Mouse (Mus musculus) forebrain, embryonic 15.5 days (tissue): ENCODE measurements at regions not wholly inside any gene's neighbourhood (a gene's known extent, or its start where the extent isn't known, plus 50 kb on each side); places are given as distances from the start of the nearest gene placed in this dataset.

Source experiments
- ATAC-seq: fragments of 200-750 bp; cut with Nextera tagmentation; replicated peaks from 2 replicates; pipeline ENCODE4 v1.8.0; 2017; ENCODE audit warnings: mild to moderate bottlenecking, moderate TSS enrichment, moderate library complexity
- H3K27ac ChIP-seq: fragments of 300-500 bp; sonication (generic); replicated peaks from 2 replicates; pipeline ENCODE4 v1.5.1; 2015; ENCODE audit warnings: mild to moderate bottlenecking, inconsistent platforms
- H3K27me3 ChIP-seq: fragments of 300-500 bp; sonication (generic); 2 replicates; pipeline ENCODE4 v1.6.1; 2015; ENCODE audit warnings: inconsistent platforms
- H3K36me3 ChIP-seq: fragments of 300-500 bp; sonication (generic); 2 replicates; pipeline ENCODE4 v1.6.1; 2015; ENCODE audit warnings: mild to moderate bottlenecking, inconsistent platforms
- H3K4me1 ChIP-seq: fragments of 300-500 bp; sonication (generic); 2 replicates; pipeline ENCODE4 v1.6.1; 2015; ENCODE audit warnings: inconsistent platforms
- H3K4me2 ChIP-seq: fragments of 300-500 bp; sonication (generic); replicated peaks from 2 replicates; pipeline ENCODE4 v1.6.1; 2015; ENCODE audit warnings: mild to moderate bottlenecking, inconsistent platforms
- H3K4me3 ChIP-seq: fragments of 300-500 bp; sonication (generic); 2 replicates; pipeline ENCODE4 v1.5.1; 2015; ENCODE audit warnings: mild to moderate bottlenecking, inconsistent platforms
- H3K9ac ChIP-seq: fragments of 300-500 bp; sonication (generic); replicated peaks from 2 replicates; pipeline ENCODE4 v1.6.1; 2015; ENCODE audit warnings: mild to moderate bottlenecking, inconsistent platforms
- H3K9me3 ChIP-seq: fragments of 300-500 bp; sonication (generic); 2 replicates; pipeline ENCODE4 v1.6.1; 2016; ENCODE audit warnings: inconsistent platforms
- WGBS: fragments of 180-500 bp; shearing (Covaris S2); methylation state at CpG from one replicate; pipeline ENCODE4 v1.1.7; 2015; ENCODE audit warnings: mixed read lengths; 5-methylcytosine and 5-hydroxymethylcytosine counted together

DNA sequence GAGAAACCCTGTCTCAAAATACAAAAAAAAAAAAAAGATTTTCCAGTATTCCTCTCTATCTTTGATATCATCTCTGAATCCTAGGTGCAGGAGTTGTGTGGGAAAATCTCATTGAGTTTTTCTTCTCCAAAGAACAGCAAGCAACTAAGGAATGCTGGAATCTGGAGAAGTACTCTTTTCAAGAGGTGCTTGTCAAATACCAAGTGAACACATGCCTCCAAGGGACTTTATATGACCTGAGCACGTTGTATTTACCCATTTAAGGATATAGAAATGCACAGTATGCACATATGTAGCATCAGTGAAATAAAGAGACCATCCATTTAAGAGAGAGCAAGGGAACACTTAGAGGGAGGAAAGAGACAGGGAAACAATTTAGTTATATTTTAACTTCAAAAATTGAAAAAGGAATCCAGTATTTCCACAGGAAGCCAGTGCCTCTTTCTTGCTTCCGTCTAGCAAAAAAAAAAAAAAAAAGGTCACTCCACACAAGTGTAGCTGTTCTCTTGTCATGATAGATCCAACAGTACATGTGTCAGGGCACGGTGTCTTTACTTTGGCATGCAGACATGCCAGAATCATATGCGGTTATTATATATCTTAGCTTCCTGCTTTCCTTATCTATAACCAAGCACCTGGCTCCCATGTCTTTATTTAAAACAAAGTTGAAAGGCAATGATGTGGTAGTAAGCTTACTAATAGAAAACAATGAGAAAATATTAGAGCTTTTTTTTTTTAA is 212.1 kb upstream of the Etaa1 start:
- H3K4me2 ChIP-seq = no peak overlapping the region
- H3K4me3 ChIP-seq = no peak overlapping the region
- 84% methylated on average over 4 of the region's 4 CpGs for WGBS
- H3K9me3 ChIP-seq = no peaks in the 10 kb centered on the region
- no peaks in the 10 kb centered on the region for H3K27me3 ChIP-seq
- H3K9ac ChIP-seq = no peak overlapping the region
- no peaks in the 10 kb centered on the region for H3K36me3 ChIP-seq
- ATAC-seq = no peak
- no peak overlapping the region for H3K27ac ChIP-seq
- H3K4me1 ChIP-seq = no peaks in the 10 kb centered on the region

DNA sequence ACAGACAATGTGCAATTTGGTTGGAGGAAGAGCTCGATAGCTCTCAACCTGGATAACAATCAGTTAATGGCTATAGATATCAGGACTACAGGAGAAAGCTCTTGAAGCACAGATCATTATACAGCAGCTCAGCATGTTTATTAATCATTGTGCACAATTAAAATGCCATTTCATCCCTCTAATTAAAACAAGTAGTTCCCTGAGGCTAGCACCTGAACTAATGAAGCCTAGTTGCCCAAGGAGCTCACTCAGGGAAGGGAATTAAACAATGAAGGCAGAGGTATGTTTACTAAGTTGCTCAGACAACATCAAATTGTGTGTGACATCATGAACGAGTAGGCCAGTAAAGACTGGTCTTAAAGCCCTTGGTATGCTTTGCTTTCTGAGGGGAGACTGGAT is 210.3 kb upstream of the Etaa1 start:
- Histone ChIP-seq H3K9me3 (no peaks in the 10 kb centered on the region), H3K27ac (no peak overlapping the region), H3K36me3 (no peaks in the 10 kb centered on the region), H3K27me3 (no peaks in the 10 kb centered on the region), H3K4me2 (no peak overlapping the region), H3K9ac (no peak overlapping the region), H3K4me1 (no peaks in the 10 kb centered on the region), H3K4me3 (no peak overlapping the region)
- WGBS = 19% methylated on average over 2 of the region's 2 CpGs
- peak; percentile 71 for ATAC-seq

DNA sequence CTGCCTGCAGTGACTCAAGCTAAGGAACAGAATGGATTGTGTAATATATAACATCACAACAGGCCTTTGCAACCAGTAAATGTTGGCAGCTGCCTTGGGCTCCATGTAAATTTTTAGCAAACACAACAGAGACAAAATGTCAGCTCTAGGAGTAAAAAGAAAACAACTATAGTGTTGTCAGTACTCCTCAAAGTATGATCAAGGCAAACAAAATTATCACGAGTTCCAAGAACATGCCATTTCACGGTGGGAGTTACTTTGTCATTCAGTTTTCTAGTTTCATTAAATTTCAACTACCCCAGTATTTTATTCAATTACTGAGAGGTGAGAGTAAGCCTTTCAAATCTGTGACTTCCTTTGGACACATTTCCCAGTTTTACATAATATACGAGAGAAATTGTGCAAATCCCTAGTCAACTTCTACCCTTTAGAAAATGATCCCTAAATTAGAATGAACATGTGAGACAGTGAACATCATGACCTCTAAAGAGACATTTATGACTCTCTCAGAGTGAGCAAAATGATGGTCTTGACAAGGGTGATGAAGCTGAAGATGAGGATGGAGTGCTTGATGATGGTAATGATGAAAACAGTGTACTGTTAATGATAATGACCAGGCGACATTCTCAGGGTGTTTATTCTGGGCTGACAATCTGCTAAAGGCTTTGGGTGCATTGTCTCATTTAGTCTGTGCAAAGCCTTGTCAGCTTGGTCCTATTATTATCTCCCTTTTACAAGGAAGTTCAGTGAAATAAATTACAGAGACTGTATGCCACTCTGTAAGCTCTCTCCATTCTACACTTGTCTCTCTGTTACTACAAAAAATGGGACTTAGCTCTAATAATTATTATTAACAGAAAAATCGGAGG is 209.7 kb upstream of the Etaa1 start:
- H3K9me3 ChIP-seq = no peaks in the 10 kb centered on the region
- no peak overlapping the region for H3K9ac ChIP-seq
- no peaks in the 10 kb centered on the region for H3K4me1 ChIP-seq
- no peak overlapping the region for H3K4me3 ChIP-seq
- H3K36me3 ChIP-seq = no peaks in the 10 kb centered on the region
- 37% methylated on average over 5 of the region's 5 CpGs for WGBS
- peak; percentile 92 for ATAC-seq
- H3K27ac ChIP-seq = no peak overlapping the region
- no peak overlapping the region for H3K4me2 ChIP-seq
- no peaks in the 10 kb centered on the region for H3K27me3 ChIP-seq

DNA sequence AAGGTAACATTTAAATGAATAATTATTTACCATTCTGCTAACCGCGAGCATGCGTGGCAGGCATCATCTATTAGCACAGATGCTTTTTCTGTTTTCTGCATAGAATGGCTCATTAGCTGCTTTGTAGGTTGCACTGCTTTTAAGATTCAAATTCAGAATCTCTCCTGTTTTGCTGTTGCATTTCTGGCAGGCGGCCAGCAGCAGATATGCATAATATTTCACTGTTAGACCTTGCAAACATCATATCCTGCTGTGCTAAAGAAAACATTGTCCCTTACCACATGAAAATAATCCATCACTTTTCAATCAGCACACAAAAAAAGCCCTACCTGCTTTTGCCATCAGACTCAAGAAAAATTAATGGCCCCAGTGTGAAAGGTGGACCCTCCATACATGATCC is 202.8 kb upstream of the Etaa1 start:
- Histone ChIP-seq H3K9ac (no peak overlapping the region), H3K4me2 (no peak overlapping the region), H3K4me1 (no peaks in the 10 kb centered on the region), H3K27me3 (no peaks in the 10 kb centered on the region), H3K36me3 (no peaks in the 10 kb centered on the region), H3K27ac (no peak overlapping the region), H3K9me3 (no peaks in the 10 kb centered on the region), H3K4me3 (no peak overlapping the region)
- ATAC-seq = no peak
- WGBS = 29% methylated on average over 4 of the region's 4 CpGs

GRCm38 (mm10) chr11:18151788-18152563 is 198.3 kb upstream of the Etaa1 start:
- Histone ChIP-seq H3K4me3 (no peak overlapping the region), H3K9me3 (no peaks in the 10 kb centered on the region), H3K9ac (no peak overlapping the region), H3K4me2 (no peak overlapping the region), H3K27me3 (no peaks in the 10 kb centered on the region), H3K4me1 (no peaks in the 10 kb centered on the region), H3K36me3 (no peaks in the 10 kb centered on the region), H3K27ac (no peak overlapping the region)
- ATAC-seq = peak; percentile 78
- WGBS = 33% methylated on average over 6 of the region's 6 CpGs

DNA sequence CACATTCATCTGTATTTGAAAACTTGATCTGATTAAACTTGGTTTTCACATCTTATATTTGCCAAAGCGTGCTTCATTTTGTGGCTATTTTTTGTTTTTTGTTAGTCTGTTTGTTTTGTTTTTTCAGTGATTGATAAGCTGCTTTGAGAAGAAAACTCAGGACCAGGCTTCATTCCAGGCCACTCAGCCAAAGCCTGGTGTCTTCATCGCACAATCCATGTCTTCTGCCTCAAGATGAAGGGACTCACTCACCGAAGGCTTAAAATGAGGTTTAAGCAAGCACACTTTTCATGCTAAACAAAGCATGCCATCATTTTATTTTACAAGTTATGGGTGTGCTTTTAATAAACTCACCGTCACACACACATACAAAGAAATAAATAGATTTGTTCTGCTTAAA is 197.7 kb upstream of the Etaa1 start:
- H3K9ac ChIP-seq = no peak overlapping the region
- no peak for ATAC-seq
- no peak overlapping the region for H3K4me2 ChIP-seq
- no peaks in the 10 kb centered on the region for H3K9me3 ChIP-seq
- H3K36me3 ChIP-seq = no peaks in the 10 kb centered on the region
- H3K4me1 ChIP-seq = no peaks in the 10 kb centered on the region
- H3K4me3 ChIP-seq = no peak overlapping the region
- 74% methylated on average over 4 of the region's 4 CpGs for WGBS
- no peaks in the 10 kb centered on the region for H3K27me3 ChIP-seq
- no peak overlapping the region for H3K27ac ChIP-seq

- WGBS = 29% methylated on average over 5 of the region's 5 CpGs
- Histone ChIP-seq H3K36me3 (no peaks in the 10 kb centered on the region), H3K27me3 (no peaks in the 10 kb centered on the region), H3K4me2 (no peak overlapping the region), H3K27ac (no peak overlapping the region), H3K4me3 (no peak overlapping the region), H3K9me3 (no peaks in the 10 kb centered on the region), H3K9ac (no peak overlapping the region), H3K4me1 (peaks cover 2% of the 10 kb centered on the region; the same call in 1 of the 2 replicates)
- ATAC-seq = no peak
Observed at GRCm38 (mm10) chr11:18127488-18127887, 173.8 kb upstream of the Etaa1 start.

DNA sequence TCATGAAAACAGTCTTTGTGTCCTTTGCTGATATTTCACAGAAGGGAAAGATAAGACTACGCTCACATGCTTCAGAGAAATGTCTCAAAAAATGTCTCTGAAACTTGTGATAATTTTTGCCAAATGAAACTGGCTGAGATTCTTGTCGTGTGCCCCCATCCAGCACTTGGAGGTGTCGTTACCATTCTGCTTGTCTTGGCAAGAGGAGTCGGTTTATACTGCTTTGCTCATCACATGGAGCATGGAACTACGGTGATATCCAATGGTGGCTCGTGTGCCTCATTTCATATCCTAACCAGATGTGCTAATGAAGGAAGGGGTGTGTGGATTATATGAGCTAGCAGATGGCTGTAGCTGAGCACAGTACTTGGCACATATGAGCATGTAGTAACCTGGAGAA is 169.4 kb upstream of the Etaa1 start:
- no peaks in the 10 kb centered on the region for H3K36me3 ChIP-seq
- 73% methylated on average over 6 of the region's 6 CpGs for WGBS
- ATAC-seq = peak; percentile 67; the same call in 1 of the 2 replicates
- no peak overlapping the region for H3K4me3 ChIP-seq
- H3K27me3 ChIP-seq = no peaks in the 10 kb centered on the region
- H3K9me3 ChIP-seq = no peaks in the 10 kb centered on the region
- no peak overlapping the region for H3K9ac ChIP-seq
- H3K4me2 ChIP-seq = no peak overlapping the region
- peaks cover 3% of the 10 kb centered on the region; the same call in 1 of the 2 replicates for H3K4me1 ChIP-seq
- H3K27ac ChIP-seq = no peak overlapping the region

DNA sequence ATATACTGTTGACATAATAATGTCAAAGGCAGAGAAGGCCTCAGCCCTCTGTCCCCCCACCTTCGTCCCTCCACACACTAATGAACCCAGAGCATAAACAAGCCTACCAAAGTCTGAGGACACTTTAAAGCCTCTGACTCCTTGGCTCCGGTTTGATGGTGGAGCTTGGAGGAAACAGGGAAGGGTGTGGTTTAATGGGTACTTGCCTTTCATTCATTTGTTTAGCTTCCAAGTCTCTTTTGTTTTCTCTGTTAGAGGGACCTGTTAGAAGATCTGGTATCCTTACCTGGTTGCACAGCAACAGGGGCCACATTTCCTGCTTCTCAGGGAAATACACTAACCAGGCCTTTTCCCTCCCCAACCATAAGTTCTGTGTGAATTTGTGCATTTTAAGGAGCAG is 168.9 kb upstream of the Etaa1 start:
- Histone ChIP-seq H3K27ac (no peak overlapping the region), H3K36me3 (no peaks in the 10 kb centered on the region), H3K4me3 (no peak overlapping the region), H3K9me3 (no peaks in the 10 kb centered on the region), H3K4me2 (no peak overlapping the region), H3K4me1 (peaks cover 3% of the 10 kb centered on the region; the same call in 1 of the 2 replicates), H3K9ac (no peak overlapping the region), H3K27me3 (no peaks in the 10 kb centered on the region)
- ATAC-seq = peak; percentile 2; the same call in 1 of the 2 replicates
- 65% methylated on average over 2 of the region's 2 CpGs for WGBS

DNA sequence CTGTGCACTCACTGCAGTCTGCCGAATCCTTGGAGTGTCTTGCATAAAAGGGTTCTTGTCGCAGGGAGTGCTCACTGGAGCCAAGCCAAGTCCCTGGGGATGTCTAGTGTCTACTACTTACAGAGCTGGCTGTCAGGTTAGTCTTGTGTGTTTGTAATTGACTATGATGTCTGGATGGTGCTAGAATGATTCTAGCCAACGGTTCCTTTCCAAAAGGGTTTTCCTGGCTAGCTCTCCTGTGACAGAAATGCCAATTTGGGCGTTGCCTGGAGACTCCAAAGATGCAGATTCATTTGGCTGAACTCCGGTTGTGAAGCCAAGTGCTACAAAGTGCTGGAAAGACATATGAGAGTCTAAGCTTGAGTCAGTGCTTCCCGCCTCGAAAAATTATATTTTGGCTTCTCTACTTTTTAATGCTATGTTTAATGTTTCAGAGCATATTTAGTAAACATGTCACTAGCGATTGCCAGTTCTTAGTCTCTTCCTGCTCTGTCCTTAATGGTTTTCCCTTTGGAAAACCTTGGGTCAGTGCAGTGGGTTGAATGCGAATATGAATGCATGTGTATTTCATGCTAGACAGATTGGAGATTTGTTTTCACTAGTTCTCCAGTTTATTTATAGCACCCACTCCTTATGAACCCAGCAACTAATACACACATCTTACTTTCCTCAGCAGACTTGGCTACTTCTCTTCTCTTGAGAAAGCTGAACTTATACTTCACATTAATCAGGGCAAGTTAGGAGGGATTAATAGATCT is 162.2 kb upstream of the Etaa1 start:
- Histone ChIP-seq H3K4me3 (no peak overlapping the region), H3K4me1 (peaks cover 2% of the 10 kb centered on the region; the same call in 1 of the 2 replicates), H3K9me3 (no peaks in the 10 kb centered on the region), H3K4me2 (no peak overlapping the region), H3K9ac (no peak overlapping the region), H3K27me3 (no peaks in the 10 kb centered on the region), H3K27ac (no peak overlapping the region), H3K36me3 (no peaks in the 10 kb centered on the region)
- ATAC-seq = peak; percentile 98
- WGBS = 51% methylated on average over 9 of the region's 9 CpGs

GRCm38 (mm10) chr11:18102841-18103240 is 149.2 kb upstream of the Etaa1 start:
- ATAC-seq = no peak

More at GRCm38 (mm10) chr11:18102841-18103240, 149.2 kb upstream of the Etaa1 start:
- Histone ChIP-seq H3K36me3 (no peaks in the 10 kb centered on the region), H3K27ac (no peak overlapping the region), H3K4me1 (no peaks in the 10 kb centered on the region), H3K4me3 (no peak overlapping the region), H3K9ac (no peak overlapping the region), H3K9me3 (no peaks in the 10 kb centered on the region), H3K27me3 (no peaks in the 10 kb centered on the region), H3K4me2 (no peak overlapping the region)
- WGBS = 92% methylated on average over 3 of the region's 3 CpGs
